Mouse (Mus musculus): ENCODE measurements around the gene Odf3l2. TPM values are rescaled to one million over a fixed set of nuclear protein-coding genes. Genes with fewer than 3 reads are reported as not detected.
A peak's percentile ranks its signal among the peaks of the same experiment; 100 is the strongest.

Gene Odf3l2
- total and polyA plus RNA-seq, 3 experiments: not detected

DNA sequence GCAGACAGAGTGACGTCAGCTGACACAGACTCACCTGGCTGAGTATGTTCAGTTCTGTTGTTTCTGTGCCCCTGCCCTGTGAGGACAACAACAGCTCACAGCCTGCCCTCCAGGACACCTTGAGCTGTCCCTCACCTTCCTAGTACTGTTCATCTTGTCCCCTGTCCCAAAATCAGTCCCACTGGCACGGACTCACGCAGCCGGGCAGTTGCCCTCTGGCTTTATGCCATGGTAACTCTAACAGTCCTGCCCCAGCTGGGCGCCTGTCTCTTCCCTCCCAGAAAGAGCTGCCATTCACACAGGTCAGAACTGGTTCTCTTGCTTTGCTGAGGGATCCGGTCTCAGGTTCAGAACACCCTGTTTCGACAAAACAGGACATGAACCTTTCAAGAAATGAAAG lies 7.3 kb upstream of the Odf3l2 start:
- no peaks in the 10 kb centered on the region for H3K79me2 ChIP-seq (ENCODE audit: control insufficient read depth, insufficient read depth, low read length, poor library complexity)

DNA sequence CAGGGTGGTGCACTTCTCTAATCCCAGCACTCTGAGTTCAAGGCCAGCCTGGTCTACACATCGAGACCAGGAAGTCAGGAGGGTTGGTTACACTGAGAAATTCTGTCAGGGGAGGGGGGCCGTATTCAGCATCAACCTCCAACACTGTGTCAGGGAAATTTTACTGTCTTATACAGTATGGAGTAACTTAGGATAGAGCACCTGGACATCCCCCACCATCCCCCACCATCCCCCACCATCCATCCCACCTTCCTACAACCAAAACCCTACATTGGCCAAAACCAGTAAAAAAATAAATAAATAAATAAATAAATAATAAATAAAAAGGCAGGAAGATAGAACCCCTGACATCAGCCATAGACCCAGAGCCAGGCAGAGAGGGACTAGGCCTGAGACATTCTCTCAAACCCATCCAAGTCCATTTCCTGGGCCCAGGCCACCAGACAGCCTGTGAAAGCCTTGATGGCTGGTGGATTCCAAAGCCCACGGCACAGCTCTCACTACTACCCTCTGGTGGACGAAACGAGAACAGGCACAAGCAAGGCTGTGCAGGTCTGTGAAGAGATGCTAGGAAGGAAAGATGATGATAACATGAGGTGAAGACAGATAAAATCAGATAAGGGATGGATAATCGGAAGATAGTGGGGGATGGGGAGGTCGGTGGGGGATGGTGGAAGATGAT lies 3.7 kb upstream of the Odf3l2 start:
- no peak overlapping the region for H3K27ac ChIP-seq (ENCODE audit: control insufficient read depth, low read depth, low read length)
- H3K9me3 ChIP-seq (replicated peaks; ENCODE audit: insufficient read depth, low read length): no peaks in the 10 kb centered on the region
- H3K79me2 ChIP-seq (ENCODE audit: control insufficient read depth, insufficient read depth, low read length, poor library complexity): no peaks in the 10 kb centered on the region
- DNase-seq (ENCODE audit: low read depth, low spot score): peak; percentile 74
- H3K27me3 ChIP-seq (ENCODE audit: control insufficient read depth in 1 of 2, insufficient read depth in 2 of 2, low read length in 2 of 2): peaks cover 0 to 1% of the 10 kb centered on the region in 2 experiments; a peak in 1 of 4 replicates
- TF ChIP-seq ZC3H11A (IDR thresholded peaks at IDR 0.05; ENCODE audit: low read depth, low read length) (peak; percentile 47; the same call in 1 of the 2 replicates), MAFK (IDR thresholded peaks at IDR 0.05; ENCODE audit: borderline replicate concordance, low read depth, low read length) (no peak), MYC (IDR thresholded peaks at IDR 0.05; ENCODE audit: low read depth, low read length) (0 out of 2 replicates have a peak, but pooled peaks have one; percentile 36), SIN3A (IDR thresholded peaks at IDR 0.05; ENCODE audit: low read length) (no peak), CTCF (IDR thresholded peaks at IDR 0.05 in 2 of 3, conservative IDR thresholded peaks at IDR 0.05 in 1 of 3; ENCODE audit: control insufficient read depth in 1 of 3, insufficient read depth in 1 of 3, low read depth in 2 of 3, low read length in 3 of 3, poor library complexity in 1 of 3, severe bottlenecking in 1 of 3) (peak; percentile 90 to 96 (median 96)), CHD2 (IDR thresholded peaks at IDR 0.05; ENCODE audit: low read length) (no peak), POLR2A (IDR thresholded peaks at IDR 0.05; ENCODE audit: control insufficient read depth in 1 of 2, insufficient read depth in 1 of 2, low read depth in 1 of 2, low read length in 2 of 2, poor library complexity in 1 of 2) (no peak), SMC3 (IDR thresholded peaks at IDR 0.05; ENCODE audit: low read depth, low read length) (peak; percentile 96), MYB (IDR thresholded peaks at IDR 0.05; ENCODE audit: low read depth, low read length) (no peak), NRF1 (IDR thresholded peaks at IDR 0.05; ENCODE audit: insufficient read depth, low read depth, low read length, poor library complexity, severe bottlenecking) (no peak), TAL1 (IDR thresholded peaks at IDR 0.05; ENCODE audit: low read length) (no peak), RAD21 (IDR thresholded peaks at IDR 0.05; ENCODE audit: low read depth, low read length) (peak; percentile 63)
- H3K36me3 ChIP-seq (ENCODE audit: control insufficient read depth in 1 of 2, insufficient read depth in 2 of 2, low read length in 2 of 2): no peaks in the 10 kb centered on the region
- no peak overlapping the region for H3K4me3 ChIP-seq (ENCODE audit: control insufficient read depth in 1 of 2, insufficient read depth in 1 of 2, low read depth in 2 of 2, low read length in 2 of 2)
- no peaks in the 10 kb centered on the region for H3K4me1 ChIP-seq (ENCODE audit: control insufficient read depth in 1 of 2, insufficient read depth in 2 of 2, low read length in 2 of 2)
- no peak overlapping the region for H3K9ac ChIP-seq (ENCODE audit: control insufficient read depth, low read depth, low read length, poor library complexity, severe bottlenecking)

More for the DNA sequence above, 7.3 kb upstream of the Odf3l2 start:
- Histone ChIP-seq H3K4me3 (ENCODE audit: control insufficient read depth in 1 of 2, insufficient read depth in 1 of 2, low read depth in 2 of 2, low read length in 2 of 2) (no peak overlapping the region), H3K9ac (ENCODE audit: control insufficient read depth, low read depth, low read length, poor library complexity, severe bottlenecking) (no peak overlapping the region), H3K4me1 (ENCODE audit: control insufficient read depth in 1 of 2, insufficient read depth in 2 of 2, low read length in 2 of 2) (no peaks in the 10 kb centered on the region), H3K27ac (ENCODE audit: control insufficient read depth, low read depth, low read length) (no peak overlapping the region), H3K9me3 (replicated peaks; ENCODE audit: insufficient read depth, low read length) (no peaks in the 10 kb centered on the region), H3K27me3 (ENCODE audit: control insufficient read depth in 1 of 2, insufficient read depth in 2 of 2, low read length in 2 of 2) (peaks cover 0 to 1% of the 10 kb centered on the region in 2 experiments; a peak in 1 of 4 replicates), H3K36me3 (ENCODE audit: control insufficient read depth in 1 of 2, insufficient read depth in 2 of 2, low read length in 2 of 2) (no peaks in the 10 kb centered on the region)
- no peak for DNase-seq (ENCODE audit: low read depth, low spot score)
- TF ChIP-seq RCOR1 (IDR thresholded peaks at IDR 0.05; ENCODE audit: low read depth, low read length): no peak
- no peak for TF ChIP-seq CHD1 (IDR thresholded peaks at IDR 0.05; ENCODE audit: low read depth, low read length)
- TF ChIP-seq MEF2A (IDR thresholded peaks at IDR 0.05; ENCODE audit: extremely low read depth, insufficient replicate concordance, low read depth, low read length, poor library complexity, severe bottlenecking): no peak
- no peak for TF ChIP-seq CHD2 (IDR thresholded peaks at IDR 0.05; ENCODE audit: low read length)
- no peak for TF ChIP-seq UBTF (IDR thresholded peaks at IDR 0.05; ENCODE audit: borderline replicate concordance, insufficient read depth, low read depth, low read length)
- TF ChIP-seq E2F4 (IDR thresholded peaks at IDR 0.05; ENCODE audit: borderline replicate concordance, low read depth, low read length): no peak
- no peak for TF ChIP-seq USF2 (IDR thresholded peaks at IDR 0.05; ENCODE audit: borderline replicate concordance in 1 of 2, insufficient read depth in 1 of 2, low read depth in 1 of 2, low read length in 2 of 2)
- TF ChIP-seq MAX (IDR thresholded peaks at IDR 0.05; ENCODE audit: low read length): no peak
- TF ChIP-seq HCFC1 (IDR thresholded peaks at IDR 0.05; ENCODE audit: low read depth, low read length): no peak
- no peak for TF ChIP-seq MXI1 (IDR thresholded peaks at IDR 0.05; ENCODE audit: low read depth, low read length)
- no peak for TF ChIP-seq POLR2AphosphoS2 (IDR thresholded peaks at IDR 0.05; ENCODE audit: low read length)
- no peak for TF ChIP-seq ZNF384 (IDR thresholded peaks at IDR 0.05; ENCODE audit: low read depth, low read length)
- no peak for TF ChIP-seq ZKSCAN1 (IDR thresholded peaks at IDR 0.05; ENCODE audit: low read depth, low read length)
- no peak for TF ChIP-seq USF1 (IDR thresholded peaks at IDR 0.05; ENCODE audit: low read depth, low read length)
- no peak for TF ChIP-seq ELF1 (IDR thresholded peaks at IDR 0.05; ENCODE audit: low read depth, low read length)
- TF ChIP-seq CTCF (IDR thresholded peaks at IDR 0.05 in 2 of 3, conservative IDR thresholded peaks at IDR 0.05 in 1 of 3; ENCODE audit: control insufficient read depth in 1 of 3, insufficient read depth in 1 of 3, low read depth in 2 of 3, low read length in 3 of 3, poor library complexity in 1 of 3, severe bottlenecking in 1 of 3): no peak
- no peak for TF ChIP-seq MAZ (IDR thresholded peaks at IDR 0.05; ENCODE audit: low read depth, low read length)
- no peak for TF ChIP-seq KAT2A (conservative IDR thresholded peaks at IDR 0.05; ENCODE audit: low read depth, low read length)
- TF ChIP-seq POLR2A (IDR thresholded peaks at IDR 0.05; ENCODE audit: control insufficient read depth in 1 of 2, insufficient read depth in 1 of 2, low read depth in 1 of 2, low read length in 2 of 2, poor library complexity in 1 of 2): no peak
- no peak for TF ChIP-seq EP300 (IDR thresholded peaks at IDR 0.05; ENCODE audit: low read depth in 1 of 2, low read length in 2 of 2)

Measured in MEL (cell line).